Mouse (Mus musculus): Measurements from ENCODE around the gene Hoxa7.

- TF ChIP-seq CTCF (IDR thresholded peaks at IDR 0.05; ENCODE audit: low read depth, low read length), result no peak
- TF ChIP-seq POLR2A (IDR thresholded peaks at IDR 0.05; ENCODE audit: insufficient read depth, low read length), result no peak
- no peak for TF ChIP-seq EP300 (IDR thresholded peaks at IDR 0.05; ENCODE audit: insufficient read depth, low read depth, low read length)
These were observed 3.6 kb downstream of the Hoxa7 start for GRCm38 (mm10) chr6:52217895-52218642.
